Mouse (Mus musculus): Measurements from ENCODE around the gene Met. TPM values are rescaled to one million over a fixed set of nuclear protein-coding genes. Genes with fewer than 3 reads are reported as not detected.

Met gene
- 1.8 and 2.2 TPM in 2 replicates for polyA plus RNA-seq (2015; fragmentation: Nextera tagmentation; extraction: Ambion mirVana)

- Histone ChIP-seq H3K4me2 (ENCODE audit: low read length) (peak within 1 kb of the TSS; percentile 100), H3K27me3 (replicated peaks; ENCODE audit: control insufficient read depth, insufficient read depth, low read length) (peaks cover 3% of the 10 kb centered on the region), H3K4me1 (ENCODE audit: control insufficient read depth, insufficient read depth, low read depth, low read length) (peaks cover 9% of the 10 kb centered on the region), H3K36me3 (ENCODE audit: control insufficient read depth, insufficient read depth, low read length) (no peaks in the 10 kb centered on the region), H3K4me3 (ENCODE audit: low read length) (peak within 1 kb of the TSS; percentile 80), H3K9ac (ENCODE audit: low read depth, low read length) (peak within 1 kb of the TSS; percentile 67), H3K27ac (ENCODE audit: low read depth, low read length) (no peak within 1 kb of the TSS), H3K9me3 (ENCODE audit: control insufficient read depth, low read length) (no peaks in the 10 kb centered on the region)
- peak; percentile 83 for ATAC-seq
- WGBS = under 1% methylated on average over 56 of the region's 78 CpGs
Measured at GRCm38 (mm10) chr6:17463434-17464280, at the start of gene Met. Gene Met (plus strand): TSS chr6:17463800.

DNA sequence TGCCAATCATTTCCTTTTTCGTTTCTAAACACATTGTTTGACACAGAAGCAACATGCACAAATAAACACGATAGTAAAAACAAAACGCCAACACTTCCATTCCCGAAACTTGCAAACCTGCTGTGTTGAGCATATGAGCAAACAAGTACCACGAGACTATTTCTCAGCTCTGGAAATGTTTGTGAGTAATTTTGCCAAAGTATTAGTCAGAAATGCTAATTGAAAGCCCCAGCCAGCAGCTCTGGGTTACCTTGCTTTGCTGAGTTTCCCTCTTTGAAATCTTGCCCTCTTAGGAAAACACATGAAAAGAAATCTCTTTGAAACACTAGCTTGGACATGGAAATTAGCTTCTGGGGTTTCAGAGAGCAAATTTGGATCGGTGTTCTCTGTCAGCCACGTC is 45.4 kb upstream of the Met start:
- H3K4me1 ChIP-seq (ENCODE audit: control insufficient read depth, insufficient read depth, low read depth, low read length) = no peaks in the 10 kb centered on the region
- no peaks in the 10 kb centered on the region for H3K27me3 ChIP-seq (replicated peaks; ENCODE audit: control insufficient read depth, insufficient read depth, low read length)
- no peak for ATAC-seq
- H3K4me3 ChIP-seq (ENCODE audit: low read length) = no peak overlapping the region
- no peaks in the 10 kb centered on the region for H3K9me3 ChIP-seq (ENCODE audit: control insufficient read depth, low read length)
- H3K27ac ChIP-seq (ENCODE audit: low read depth, low read length) = no peak overlapping the region
- no peak overlapping the region for H3K4me2 ChIP-seq (ENCODE audit: low read length)
- no peak overlapping the region for H3K9ac ChIP-seq (ENCODE audit: low read depth, low read length)
- 66% methylated on average over 7 of the region's 7 CpGs for WGBS
- no peaks in the 10 kb centered on the region for H3K36me3 ChIP-seq (ENCODE audit: control insufficient read depth, insufficient read depth, low read length)

DNA sequence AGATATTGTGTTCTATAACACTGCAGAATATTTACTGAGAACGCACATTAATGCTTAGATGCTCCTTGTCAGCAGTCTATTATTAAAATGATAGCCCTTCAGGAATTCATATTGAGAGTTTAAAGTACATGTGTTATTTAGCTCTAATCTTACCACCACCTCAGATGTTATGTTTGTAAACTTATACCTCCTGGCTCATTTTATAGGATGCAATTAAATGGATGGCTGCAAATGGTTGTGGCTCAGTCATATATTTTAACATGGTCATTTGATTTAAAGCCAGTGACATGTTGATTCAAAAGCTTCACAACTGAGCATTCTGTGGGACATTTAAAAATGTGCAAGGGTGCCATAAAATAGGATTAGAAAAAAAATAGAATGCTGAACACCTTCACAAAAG is 41.2 kb upstream of the Met start:
- WGBS = 89% methylated on average over 1 of the region's 1 CpGs
- no peaks in the 10 kb centered on the region for H3K36me3 ChIP-seq (ENCODE audit: control insufficient read depth, insufficient read depth, low read length)
- H3K4me2 ChIP-seq (ENCODE audit: low read length) = no peak overlapping the region
- H3K9ac ChIP-seq (ENCODE audit: low read depth, low read length) = no peak overlapping the region
- no peak for ATAC-seq
- no peaks in the 10 kb centered on the region for H3K4me1 ChIP-seq (ENCODE audit: control insufficient read depth, insufficient read depth, low read depth, low read length)
- H3K27me3 ChIP-seq (replicated peaks; ENCODE audit: control insufficient read depth, insufficient read depth, low read length) = no peaks in the 10 kb centered on the region
- H3K9me3 ChIP-seq (ENCODE audit: control insufficient read depth, low read length) = no peaks in the 10 kb centered on the region
- no peak overlapping the region for H3K27ac ChIP-seq (ENCODE audit: low read depth, low read length)
- H3K4me3 ChIP-seq (ENCODE audit: low read length) = no peak overlapping the region

- H3K4me1 ChIP-seq (ENCODE audit: control insufficient read depth, insufficient read depth, low read depth, low read length) = no peaks in the 10 kb centered on the region
- no peak overlapping the region for H3K4me2 ChIP-seq (ENCODE audit: low read length)
- H3K9ac ChIP-seq (ENCODE audit: low read depth, low read length) = no peak overlapping the region
- 66% methylated on average over 3 of the region's 3 CpGs for WGBS
- H3K4me3 ChIP-seq (ENCODE audit: low read length) = no peak overlapping the region
- no peak overlapping the region for H3K27ac ChIP-seq (ENCODE audit: low read depth, low read length)
- H3K9me3 ChIP-seq (ENCODE audit: control insufficient read depth, low read length) = no peaks in the 10 kb centered on the region
- no peak for ATAC-seq
- H3K36me3 ChIP-seq (ENCODE audit: control insufficient read depth, insufficient read depth, low read length) = no peaks in the 10 kb centered on the region
- H3K27me3 ChIP-seq (replicated peaks; ENCODE audit: control insufficient read depth, insufficient read depth, low read length) = no peaks in the 10 kb centered on the region
Measured at GRCm38 (mm10) chr6:17429041-17429440, 34.6 kb upstream of the Met start.

- Histone ChIP-seq H3K4me2 (ENCODE audit: low read length) (no peak overlapping the region), H3K4me1 (ENCODE audit: control insufficient read depth, insufficient read depth, low read depth, low read length) (no peaks in the 10 kb centered on the region), H3K4me3 (ENCODE audit: low read length) (no peak overlapping the region), H3K9ac (ENCODE audit: low read depth, low read length) (no peak overlapping the region), H3K36me3 (ENCODE audit: control insufficient read depth, insufficient read depth, low read length) (no peaks in the 10 kb centered on the region), H3K27ac (ENCODE audit: low read depth, low read length) (no peak overlapping the region), H3K27me3 (replicated peaks; ENCODE audit: control insufficient read depth, insufficient read depth, low read length) (no peaks in the 10 kb centered on the region), H3K9me3 (ENCODE audit: control insufficient read depth, low read length) (no peaks in the 10 kb centered on the region)
- ATAC-seq = no peak
- 64% methylated on average over 3 of the region's 3 CpGs for WGBS
Measured at GRCm38 (mm10) chr6:17429611-17430010, 34.0 kb upstream of the Met start.

GRCm38 (mm10) chr6:17443311-17443710 is 20.3 kb upstream of the Met start:
- no peak overlapping the region for H3K4me3 ChIP-seq (ENCODE audit: low read length)
- H3K4me2 ChIP-seq (ENCODE audit: low read length) = no peak overlapping the region
- no peaks in the 10 kb centered on the region for H3K36me3 ChIP-seq (ENCODE audit: control insufficient read depth, insufficient read depth, low read length)
- H3K27ac ChIP-seq (ENCODE audit: low read depth, low read length) = no peak overlapping the region
- H3K9ac ChIP-seq (ENCODE audit: low read depth, low read length) = no peak overlapping the region
- 85% methylated on average over 4 of the region's 4 CpGs for WGBS
- no peak for ATAC-seq
- H3K27me3 ChIP-seq (replicated peaks; ENCODE audit: control insufficient read depth, insufficient read depth, low read length) = no peaks in the 10 kb centered on the region
- H3K4me1 ChIP-seq (ENCODE audit: control insufficient read depth, insufficient read depth, low read depth, low read length) = no peaks in the 10 kb centered on the region
- H3K9me3 ChIP-seq (ENCODE audit: control insufficient read depth, low read length) = no peaks in the 10 kb centered on the region

GRCm38 (mm10) chr6:17451305-17451704 is 12.3 kb upstream of the Met start:
- Histone ChIP-seq H3K27ac (ENCODE audit: low read depth, low read length) (no peak overlapping the region), H3K36me3 (ENCODE audit: control insufficient read depth, insufficient read depth, low read length) (no peaks in the 10 kb centered on the region), H3K4me1 (ENCODE audit: control insufficient read depth, insufficient read depth, low read depth, low read length) (no peaks in the 10 kb centered on the region), H3K9ac (ENCODE audit: low read depth, low read length) (no peak overlapping the region), H3K9me3 (ENCODE audit: control insufficient read depth, low read length) (no peaks in the 10 kb centered on the region), H3K4me3 (ENCODE audit: low read length) (no peak overlapping the region), H3K27me3 (replicated peaks; ENCODE audit: control insufficient read depth, insufficient read depth, low read length) (no peaks in the 10 kb centered on the region), H3K4me2 (ENCODE audit: low read length) (no peak overlapping the region)
- 12% methylated on average over 5 of the region's 5 CpGs for WGBS
- no peak for ATAC-seq

DNA sequence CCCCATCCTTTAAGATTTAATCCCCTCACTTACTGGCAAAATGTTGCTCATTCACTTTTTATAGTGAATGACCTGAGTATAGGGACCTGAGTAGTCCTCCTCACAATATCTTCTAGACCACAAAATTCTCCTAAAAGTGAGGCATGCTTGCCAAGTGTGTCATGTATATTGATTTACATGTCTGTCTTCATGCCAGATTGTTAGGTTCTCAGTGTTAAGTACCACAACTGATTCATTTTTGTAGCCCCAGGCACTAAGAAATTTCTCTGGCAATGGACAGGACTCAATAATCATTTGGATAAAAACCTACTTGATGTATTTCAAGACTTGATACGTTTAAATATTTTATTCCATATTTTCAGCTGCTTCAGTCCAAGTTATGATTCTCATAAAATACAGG is 8.5 kb upstream of the Met start:
- WGBS = 89% methylated on average over 1 of the region's 1 CpGs
- no peaks in the 10 kb centered on the region for H3K4me1 ChIP-seq (ENCODE audit: control insufficient read depth, insufficient read depth, low read depth, low read length)
- H3K9ac ChIP-seq (ENCODE audit: low read depth, low read length) = no peak overlapping the region
- H3K4me2 ChIP-seq (ENCODE audit: low read length) = no peak overlapping the region
- no peak for ATAC-seq
- no peaks in the 10 kb centered on the region for H3K36me3 ChIP-seq (ENCODE audit: control insufficient read depth, insufficient read depth, low read length)
- no peaks in the 10 kb centered on the region for H3K27me3 ChIP-seq (replicated peaks; ENCODE audit: control insufficient read depth, insufficient read depth, low read length)
- H3K9me3 ChIP-seq (ENCODE audit: control insufficient read depth, low read length) = no peaks in the 10 kb centered on the region
- H3K4me3 ChIP-seq (ENCODE audit: low read length) = no peak overlapping the region
- no peak overlapping the region for H3K27ac ChIP-seq (ENCODE audit: low read depth, low read length)

- WGBS = 40% methylated on average over 6 of the region's 6 CpGs
Measured at GRCm38 (mm10) chr6:17459561-17459960, 4.0 kb upstream of the Met start.

More at GRCm38 (mm10) chr6:17459561-17459960, 4.0 kb upstream of the Met start:
- Histone ChIP-seq H3K27ac (ENCODE audit: low read depth, low read length) (no peak overlapping the region), H3K4me2 (ENCODE audit: low read length) (no peak overlapping the region), H3K9ac (ENCODE audit: low read depth, low read length) (no peak overlapping the region), H3K9me3 (ENCODE audit: control insufficient read depth, low read length) (no peaks in the 10 kb centered on the region), H3K4me3 (ENCODE audit: low read length) (no peak overlapping the region), H3K27me3 (replicated peaks; ENCODE audit: control insufficient read depth, insufficient read depth, low read length) (no peaks in the 10 kb centered on the region), H3K4me1 (ENCODE audit: control insufficient read depth, insufficient read depth, low read depth, low read length) (peaks cover 9% of the 10 kb centered on the region), H3K36me3 (ENCODE audit: control insufficient read depth, insufficient read depth, low read length) (no peaks in the 10 kb centered on the region)
- no peak for ATAC-seq
